Mouse (Mus musculus) ES-E14 (cell line): ENCODE results near the gene D5Ertd579e. TPM values are rescaled to one million over a fixed set of nuclear protein-coding genes. Genes with fewer than 3 reads are reported as not detected.

Experiments
- DNase-seq: peaks from one replicate; pipeline ENCODE4 v3.0.0-alpha.2; 2013; ENCODE audit warnings: low read depth, low spot score
- H3K27ac ChIP-seq: 2 replicates; pipeline ENCODE4 v1.5.1; 2012; ENCODE audit warnings: low read depth, mild to moderate bottlenecking, low read length, moderate library complexity, mixed read lengths; ENCODE audit not compliant: poor library complexity, insufficient read depth, severe bottlenecking
- H3K36me3 ChIP-seq: 2 replicates; pipeline ENCODE4 v1.6.1; 2012; ENCODE audit warnings: mild to moderate bottlenecking, low read length, moderate library complexity, mixed read lengths; ENCODE audit not compliant: control insufficient read depth, poor library complexity, insufficient read depth, severe bottlenecking
- H3K4me1 ChIP-seq, 2 experiments: fragments of 150-350 bp in 1 of 2; sonication (generic) in 1 of 2; 2 replicates each; pipeline ENCODE4 v1.6.1; 2012; ENCODE audit warnings: low read length in 2 of 2, mild to moderate bottlenecking in 1 of 2, mixed read lengths in 1 of 2; ENCODE audit not compliant: control insufficient read depth in 2 of 2, insufficient read depth in 2 of 2, poor library complexity in 1 of 2
- H3K4me3 ChIP-seq, 2 experiments: fragments of 150-350 bp in 1 of 2; sonication (generic) in 1 of 2; 2 replicates each; pipeline ENCODE4 v1.5.1; 2012; ENCODE audit warnings: low read length in 2 of 2, low read depth in 1 of 2, mild to moderate bottlenecking in 1 of 2, mixed read lengths in 1 of 2; ENCODE audit not compliant: insufficient read depth in 1 of 2, poor library complexity in 1 of 2, severe bottlenecking in 1 of 2
- H3K9ac ChIP-seq: 2 replicates; pipeline ENCODE4 v1.6.1; 2012; ENCODE audit warnings: low read depth, mild to moderate bottlenecking, low read length, mixed read lengths; ENCODE audit not compliant: poor library complexity, insufficient read depth, severe bottlenecking
- H3K9me3 ChIP-seq: fragments of 150-350 bp; sonication (generic); 2 replicates; pipeline ENCODE4 v1.6.1; 2012; ENCODE audit warnings: low read depth, mild to moderate bottlenecking, low read length; ENCODE audit not compliant: control insufficient read depth, insufficient read depth
- CHD2 ChIP-seq: IDR thresholded peaks from 2 replicates; pipeline ENCODE4 v1.6.1; 2014; ENCODE audit warnings: mild to moderate bottlenecking, low read depth, low read length, inconsistent platforms
- HCFC1 ChIP-seq: IDR thresholded peaks from 2 replicates; pipeline ENCODE4 v1.6.1; 2012; ENCODE audit warnings: low read length, inconsistent platforms, borderline replicate concordance; ENCODE audit not compliant: insufficient read depth
- MAFK ChIP-seq: IDR thresholded peaks from 2 replicates; pipeline ENCODE4 v1.6.1; 2014; ENCODE audit warnings: mild to moderate bottlenecking, low read depth, low read length, inconsistent platforms; ENCODE audit not compliant: insufficient read depth
- ZC3H11A ChIP-seq: IDR thresholded peaks from 2 replicates; pipeline ENCODE4 v1.6.1; 2012; ENCODE audit warnings: low read depth, mild to moderate bottlenecking, inconsistent platforms, low read length, borderline replicate concordance
- ZNF384 ChIP-seq: IDR thresholded peaks from 2 replicates; pipeline ENCODE4 v1.6.1; 2012; ENCODE audit warnings: low read depth, low read length, inconsistent platforms
- in situ Hi-C, 2 experiments: fragments of 600-800 bp; cut with MboI; formaldehyde crosslinking; loops; one replicate each; pipeline ENCODE4 v1.15.1; 2025; ENCODE audit warnings: low sequenced_read_pairs in 2 of 2, inconsistent platforms in 1 of 2; ENCODE audit not compliant: unreplicated experiment in 2 of 2
- total RNA-seq: library from RNA; depleted of rRNA; stranded (reverse); fragments of 300-350 nt; gene quantifications from 2 replicates; pipeline ENCODE4 v1.2.3, GENCODE M21; 2012

The D5Ertd579e gene
- total RNA-seq, 1 experiment = 19.5 TPM

DNA sequence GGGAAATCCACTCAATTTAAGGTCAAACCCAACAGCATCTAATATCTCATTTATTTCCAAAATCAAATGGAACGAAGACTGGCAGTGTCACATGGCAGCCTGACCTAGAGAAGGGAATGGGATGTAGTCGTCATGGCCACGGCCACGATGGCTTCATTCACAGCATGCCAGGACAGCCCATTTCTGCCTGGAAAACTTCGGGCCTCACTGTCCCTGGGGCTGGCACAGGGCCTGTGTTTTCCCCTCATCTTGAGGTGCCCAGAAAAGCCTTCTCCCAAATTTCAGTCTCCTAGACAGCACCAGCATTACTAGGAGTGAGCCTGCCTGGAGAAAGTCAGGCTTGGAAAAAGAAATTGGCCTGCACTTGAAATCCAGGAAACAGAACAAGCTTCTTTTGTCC lies 9.6 kb upstream of the D5Ertd579e start:
- in situ Hi-C loops = no loop called here
- no peak overlapping the region for H3K4me3 ChIP-seq
- H3K9ac ChIP-seq = no peak overlapping the region
- no peak overlapping the region for H3K27ac ChIP-seq
- no peak for DNase-seq
- no peaks in the 10 kb centered on the region for H3K36me3 ChIP-seq
- H3K4me1 ChIP-seq = no peaks in the 10 kb centered on the region
- no peak for TF ChIP-seq ZC3H11A
- TF ChIP-seq HCFC1 = no peak
- TF ChIP-seq MAFK = no peak
- no peak for TF ChIP-seq ZNF384
- no peak for TF ChIP-seq CHD2
- no peaks in the 10 kb centered on the region for H3K9me3 ChIP-seq

DNA sequence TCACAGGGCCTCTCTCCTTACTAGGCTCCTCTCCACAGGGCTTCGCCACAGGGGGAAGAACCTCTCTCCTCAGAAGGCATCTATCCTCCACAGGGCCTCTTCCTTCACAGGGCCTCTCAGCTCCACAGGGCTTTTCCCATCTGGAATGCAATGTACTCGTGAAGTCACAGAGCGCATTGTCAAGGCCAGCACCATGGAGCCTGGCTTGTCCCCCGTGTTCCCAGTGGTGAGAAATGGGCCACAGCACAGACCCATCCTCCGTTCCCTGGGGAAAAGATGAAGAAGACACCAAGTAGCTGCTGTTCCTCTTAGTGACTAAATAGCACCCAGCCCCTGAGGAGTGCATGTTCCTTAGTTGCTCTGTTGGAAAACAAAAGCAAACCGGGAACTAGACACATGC lies 8.9 kb upstream of the D5Ertd579e start:
- Histone ChIP-seq H3K27ac (no peak overlapping the region), H3K9ac (no peak overlapping the region), H3K4me1 (no peaks in the 10 kb centered on the region), H3K4me3 (no peak overlapping the region), H3K9me3 (no peaks in the 10 kb centered on the region), H3K36me3 (no peaks in the 10 kb centered on the region)
- in situ Hi-C loops = no loop called here
- TF ChIP-seq CHD2 (no peak), ZC3H11A (no peak), HCFC1 (no peak), MAFK (no peak), ZNF384 (no peak)
- DNase-seq = no peak

DNA sequence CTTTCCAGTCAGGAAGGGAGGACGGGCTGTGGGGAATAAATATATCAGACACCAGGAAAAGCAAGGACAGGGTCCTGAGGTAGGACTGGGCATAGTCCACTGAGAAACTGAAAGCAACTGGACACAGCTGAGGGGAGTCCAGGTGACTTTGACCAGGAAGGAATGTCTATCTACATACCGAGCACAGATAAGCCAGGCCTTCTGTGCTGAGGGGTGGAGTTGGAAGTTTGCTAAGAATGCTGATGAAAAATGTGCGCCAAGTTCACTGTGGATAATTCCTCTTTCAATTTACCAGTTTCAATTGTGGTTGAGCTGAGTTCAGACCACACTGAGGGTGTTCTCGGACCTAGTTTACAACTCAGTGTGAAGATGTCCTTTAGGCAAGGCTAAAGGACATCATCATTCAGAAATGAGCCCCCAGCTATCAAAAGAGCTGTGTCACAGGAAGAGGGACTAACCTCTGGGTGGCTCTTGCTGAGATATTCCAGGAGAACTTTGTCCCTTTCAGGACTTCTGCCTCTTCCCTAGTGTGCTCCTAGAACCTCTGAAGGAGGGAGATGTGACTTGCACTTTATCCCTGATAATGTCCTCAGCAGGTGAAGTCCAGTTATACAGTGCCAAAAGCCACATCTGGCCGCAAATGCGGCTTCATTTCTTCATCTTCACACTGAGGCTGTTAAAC lies 5.3 kb upstream of the D5Ertd579e start:
- Histone ChIP-seq H3K9me3 (no peaks in the 10 kb centered on the region), H3K4me3 (no peak overlapping the region), H3K9ac (no peak overlapping the region), H3K36me3 (no peaks in the 10 kb centered on the region), H3K4me1 (peaks cover 3 to 4% of the 10 kb centered on the region in 2 experiments; a peak in 1 of 4 replicates), H3K27ac (no peak overlapping the region)
- DNase-seq = no peak
- in situ Hi-C loops = no loop called here
- TF ChIP-seq CHD2 (no peak), ZNF384 (no peak), HCFC1 (no peak)

DNA sequence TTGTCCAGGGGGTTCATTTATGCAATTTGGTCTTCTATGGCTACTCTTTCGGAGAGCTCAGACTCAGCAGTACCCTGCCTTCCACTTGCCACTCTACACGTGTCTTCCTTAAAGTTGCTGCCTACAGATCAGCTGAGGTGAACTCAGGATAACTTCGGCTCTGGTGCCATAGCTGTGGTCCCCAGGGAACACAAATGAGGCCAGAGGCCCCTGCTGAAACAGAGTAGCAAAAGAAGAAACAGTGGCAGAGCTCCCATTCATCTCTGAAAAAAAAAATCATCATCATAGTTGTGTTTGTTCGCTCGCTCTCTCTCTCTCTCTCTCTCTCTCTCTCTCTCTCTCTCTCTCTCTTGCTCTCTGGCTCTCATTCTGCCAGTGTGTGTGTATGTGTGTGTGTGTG lies 2.9 kb upstream of the D5Ertd579e start:
- Histone ChIP-seq H3K9ac (no peak overlapping the region), H3K4me3 (no peak overlapping the region), H3K4me1 (peaks cover 4 to 5% of the 10 kb centered on the region in 2 experiments; a peak in 1 of 4 replicates), H3K36me3 (no peaks in the 10 kb centered on the region), H3K9me3 (no peaks in the 10 kb centered on the region), H3K27ac (no peak overlapping the region)
- TF ChIP-seq HCFC1 (no peak), ZC3H11A (no peak), ZNF384 (no peak), CHD2 (no peak), MAFK (no peak)
- in situ Hi-C loops = no loop called here
- no peak for DNase-seq

DNA sequence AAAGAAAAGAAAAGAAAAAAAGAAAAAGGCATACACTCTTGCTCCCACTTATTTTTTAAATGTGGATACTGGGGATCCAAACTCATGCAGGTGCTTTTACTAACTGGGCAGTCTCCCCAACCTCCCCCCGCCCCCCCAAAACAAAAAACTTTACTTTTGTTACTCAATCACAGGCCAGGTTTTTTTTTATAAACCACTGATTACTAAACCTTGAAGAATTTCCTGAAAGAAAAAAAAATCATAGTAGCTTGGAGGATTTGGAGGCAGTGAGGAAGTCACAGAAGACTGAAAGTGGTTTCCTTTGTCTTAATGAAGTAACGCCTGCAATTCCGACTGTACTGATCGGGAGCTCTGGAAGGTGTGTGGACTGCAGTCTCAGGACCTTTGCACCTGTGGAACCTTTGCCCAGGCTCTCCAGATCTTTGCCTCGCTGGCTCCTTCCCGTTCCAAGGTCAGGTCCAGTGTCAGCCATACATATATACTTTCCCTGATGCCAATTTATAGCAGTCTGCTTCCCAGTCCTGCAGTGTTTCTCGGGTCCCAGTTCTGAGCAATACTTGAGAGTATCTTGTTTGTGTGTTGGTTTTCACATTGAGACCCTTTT lies 2.3 kb upstream of the D5Ertd579e start:
- Histone ChIP-seq H3K27ac (no peak overlapping the region), H3K9ac (no peak overlapping the region), H3K9me3 (no peaks in the 10 kb centered on the region), H3K4me3 (no peak overlapping the region), H3K36me3 (no peaks in the 10 kb centered on the region), H3K4me1 (peaks cover 4 to 5% of the 10 kb centered on the region in 2 experiments; a peak in 1 of 4 replicates)
- DNase-seq = no peak
- in situ Hi-C loops = no loop called here
- TF ChIP-seq HCFC1 = no peak
- no peak for TF ChIP-seq ZC3H11A
- TF ChIP-seq MAFK = no peak
- no peak for TF ChIP-seq CHD2
- no peak for TF ChIP-seq ZNF384
